Mouse (Mus musculus) neutrophil, adult 5-6 weeks (primary cell): ENCODE data around the gene S100a4. TPM values are rescaled to one million over a fixed set of nuclear protein-coding genes. Genes with fewer than 3 reads are reported as not detected.

Experiments used
- ATAC-seq: fragments of 151-379, 151-347 bp; 2 replicates; pipeline ENCODE4 v1.8.0; 2017; ENCODE audit warnings: mild to moderate bottlenecking, moderate TSS enrichment; ENCODE audit not compliant: insufficient number of reproducible peaks, poor library complexity, low FRiP score, severe bottlenecking; ENCODE audit errors: extremely low read depth
- total RNA-seq: library from RNA; stranded (forward); fragments of 200-1000 nt; gene quantifications from 2 replicates; pipeline ENCODE4 v1.2.3, GENCODE M21; 2017

S100a4 gene
- 88.4 and 95.9 TPM in 2 replicates for total RNA-seq

- ATAC-seq: peak; percentile 47; the same call in 1 of the 2 replicates
Observed at GRCm38 (mm10) chr3:90603623-90604022, at the start of gene S100a4. S100a4 (plus strand) TSS chr3:90603771.

GRCm38 (mm10) chr3:90555954-90556353 is 47.6 kb upstream of the S100a4 start:
- ATAC-seq: no peak

DNA sequence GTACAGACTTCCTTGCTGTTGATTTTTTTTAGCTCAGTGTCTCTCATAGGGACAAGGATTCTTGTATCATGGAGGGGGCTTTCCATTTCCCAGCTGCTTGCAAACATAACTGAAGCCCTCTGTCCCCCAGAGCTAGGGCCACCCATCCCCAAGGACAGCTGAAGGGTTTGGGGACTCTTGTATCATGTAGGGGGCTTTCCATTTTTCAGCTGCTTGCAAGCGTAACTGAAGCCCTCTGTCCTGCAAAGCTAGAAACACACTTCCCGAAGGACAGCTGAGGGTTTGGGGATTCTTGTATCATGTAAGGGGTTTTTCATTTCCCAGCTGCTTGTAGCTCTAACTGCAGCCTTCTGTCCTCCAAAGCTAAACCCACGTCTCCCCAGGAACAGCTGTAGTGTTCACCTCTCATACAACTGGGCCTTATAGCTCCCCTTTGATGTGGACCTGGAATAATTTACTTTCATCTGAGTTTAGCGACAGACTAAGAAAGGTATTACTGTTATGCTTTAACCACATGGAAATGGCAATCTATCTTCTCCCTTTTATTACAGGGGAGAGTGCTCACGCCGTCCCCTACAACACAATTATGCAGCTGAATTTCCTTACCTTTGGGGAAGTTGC is 43.5 kb upstream of the S100a4 start, which contains the start of gene S100a3:
Gene S100a3 (plus strand): TSS at position 571 of the 621 bp plus-strand sequence.
- ATAC-seq: no peak

- no peak for ATAC-seq
Observed at GRCm38 (mm10) chr3:90574691-90575090, 28.9 kb upstream of the S100a4 start.

DNA sequence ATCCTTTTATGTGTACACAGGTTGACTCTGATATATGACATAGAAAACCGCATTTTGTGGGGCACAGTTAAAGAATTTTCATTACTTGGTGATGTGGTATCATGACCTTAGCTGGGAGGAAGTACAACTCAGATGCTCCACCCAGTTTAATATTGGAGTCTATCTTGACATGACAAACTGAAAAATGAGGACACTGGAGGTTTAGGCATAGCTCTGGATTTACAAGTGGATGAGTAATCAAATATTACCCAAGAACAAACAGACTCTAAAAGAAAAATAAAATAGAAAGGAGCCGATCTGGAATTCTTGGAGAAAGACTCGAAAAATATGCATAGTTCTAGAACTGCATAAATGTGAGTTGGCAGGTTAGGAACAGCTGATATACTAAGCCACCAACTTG is 28.3 kb upstream of the S100a4 start:
- no peak for ATAC-seq

GRCm38 (mm10) chr3:90576351-90577001 is 27.1 kb upstream of the S100a4 start:
- ATAC-seq: no peak

DNA sequence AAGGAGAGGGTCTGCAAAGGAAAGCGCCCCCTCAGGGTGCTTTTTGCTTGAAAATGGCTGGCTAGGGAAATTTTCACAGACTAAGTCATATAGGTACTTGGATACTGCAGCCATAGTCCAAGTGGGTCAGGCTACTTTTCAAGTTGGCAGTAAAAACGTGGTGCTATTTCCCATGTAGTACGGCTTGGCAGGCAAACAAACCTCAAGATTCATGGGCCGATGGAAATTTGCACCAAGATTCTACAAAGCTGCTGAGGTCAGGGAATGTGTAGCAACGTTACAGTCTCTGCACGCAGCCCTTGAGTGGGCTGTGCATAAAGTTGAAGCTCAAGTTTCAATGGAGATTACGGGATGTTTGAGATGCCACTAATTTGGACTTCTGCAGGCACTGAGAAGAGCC is 24.1 kb upstream of the S100a4 start:
- ATAC-seq: no peak

- ATAC-seq: no peak
Observed at GRCm38 (mm10) chr3:90581141-90581540, 22.4 kb upstream of the S100a4 start.

- ATAC-seq: no peak
Observed at GRCm38 (mm10) chr3:90582156-90582555, 21.4 kb upstream of the S100a4 start.

DNA sequence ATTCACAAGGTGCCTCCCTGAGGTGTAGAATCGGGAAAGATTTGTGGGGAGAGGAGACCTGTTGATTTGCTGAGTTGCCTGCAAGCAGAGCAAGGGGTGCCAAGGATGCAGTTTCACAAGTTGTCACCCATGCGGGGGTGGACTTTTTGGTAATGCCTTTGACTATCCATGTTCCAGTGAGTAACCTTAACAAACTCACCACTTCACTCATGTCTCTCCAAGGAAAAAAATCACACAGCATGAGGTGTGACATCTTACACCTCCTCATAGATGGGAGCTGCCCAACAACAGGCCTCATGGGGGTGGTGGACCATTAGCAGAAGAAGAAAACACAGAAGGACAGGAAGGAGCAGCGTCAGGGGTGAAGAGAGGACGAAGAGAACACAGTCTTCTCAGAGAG is 21.0 kb upstream of the S100a4 start:
- ATAC-seq: no peak

GRCm38 (mm10) chr3:90583893-90584292 is 19.7 kb upstream of the S100a4 start:
- ATAC-seq: no peak

DNA sequence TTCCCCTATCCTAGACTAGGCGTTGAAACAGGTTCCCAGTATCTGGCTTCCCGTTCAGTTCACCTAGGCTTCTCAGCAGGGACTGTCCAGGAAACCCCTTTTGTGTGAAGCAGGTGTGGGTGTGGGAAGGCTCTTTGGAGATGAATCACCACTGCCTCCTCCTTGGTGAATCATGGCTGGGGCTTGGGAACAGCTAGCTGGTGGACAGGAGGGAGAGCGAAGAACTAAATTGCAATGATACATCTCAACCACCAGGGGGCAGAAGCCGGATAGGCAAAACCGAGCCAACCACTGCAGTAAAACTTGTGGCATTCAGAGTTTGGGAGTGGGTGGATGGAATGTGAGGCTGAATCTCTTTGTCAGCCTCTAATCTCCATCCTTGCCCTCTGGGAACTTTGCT is 18.0 kb upstream of the S100a4 start:
- ATAC-seq: peak; percentile 52

GRCm38 (mm10) chr3:90586016-90586643 is 17.4 kb upstream of the S100a4 start:
- no peak for ATAC-seq

GRCm38 (mm10) chr3:90586906-90587305 is 16.7 kb upstream of the S100a4 start:
- peak; percentile 83 for ATAC-seq

GRCm38 (mm10) chr3:90587361-90588101 is 16.0 kb upstream of the S100a4 start:
- ATAC-seq: no peak

DNA sequence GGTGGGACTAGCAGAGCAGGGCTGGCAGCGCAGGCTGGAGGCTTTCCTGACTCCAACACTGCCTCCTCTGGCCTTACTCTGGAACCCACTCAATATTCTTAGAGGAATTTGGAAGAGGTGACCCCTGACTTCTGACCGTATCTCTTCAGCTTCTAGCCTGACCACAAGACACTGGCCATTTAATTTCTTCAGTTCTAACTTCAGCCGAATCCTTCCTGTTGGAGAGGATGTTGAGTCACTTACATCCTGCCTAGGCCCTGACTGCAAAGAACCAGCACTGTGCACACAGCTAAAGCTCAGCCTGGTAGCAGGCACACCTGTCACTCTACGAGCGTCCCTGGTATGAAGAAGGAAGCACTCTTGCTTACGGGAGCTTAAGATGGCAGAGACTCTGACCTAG is 14.2 kb upstream of the S100a4 start:
- ATAC-seq: peak; percentile 23; the same call in 1 of the 2 replicates

- no peak for ATAC-seq
Observed at GRCm38 (mm10) chr3:90589947-90590346, 13.6 kb upstream of the S100a4 start, which contains the start of gene S100a2. S100a2 (plus strand) TSS chr3:90590247.

DNA sequence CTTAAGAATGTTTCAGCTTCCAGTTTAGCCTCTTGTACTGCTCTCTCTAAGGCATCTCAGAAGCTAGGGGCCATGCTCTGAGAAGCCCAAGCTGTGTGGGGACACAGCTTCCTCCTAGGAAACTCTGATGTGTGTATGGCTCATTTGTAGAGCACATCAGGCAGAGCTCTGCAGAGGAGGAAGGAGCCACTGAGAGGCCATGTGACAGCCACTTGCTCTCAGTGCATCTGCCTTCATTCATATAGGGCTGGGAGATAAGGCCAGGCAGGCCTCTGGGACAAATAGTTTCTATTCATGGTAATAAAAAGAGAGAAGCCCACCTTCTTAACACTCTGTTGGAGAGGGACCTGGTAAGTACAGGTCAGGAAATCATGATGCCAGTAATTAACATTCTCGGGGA is 9.1 kb upstream of the S100a4 start:
- ATAC-seq: no peak

GRCm38 (mm10) chr3:90595556-90595955 is 8.0 kb upstream of the S100a4 start:
- ATAC-seq: no peak
